Mouse (Mus musculus): ENCODE measurements at regions not wholly inside any gene's neighbourhood (a gene's known extent, or its start where the extent isn't known, plus 50 kb on each side); places are given as distances from the start of the nearest gene placed in this dataset.

DNA sequence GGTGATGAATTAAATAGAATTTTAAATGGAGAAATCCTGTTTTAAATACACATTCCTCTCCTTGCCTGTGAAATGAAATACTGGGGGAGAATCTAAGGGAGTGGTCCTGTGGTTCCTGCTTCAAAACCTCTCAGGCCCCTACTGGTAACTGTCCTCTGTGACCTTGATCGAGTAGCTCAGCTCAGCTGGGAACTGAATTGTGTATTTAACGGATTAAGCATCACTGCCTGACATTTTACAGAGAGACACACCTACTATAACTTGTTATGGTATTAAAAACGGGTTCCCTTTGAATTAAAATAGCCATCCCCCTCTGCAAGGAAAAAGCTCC is 203.2 kb upstream of the Chl1 start:
- no peak for TF ChIP-seq POLR2A (IDR thresholded peaks at IDR 0.05; ENCODE audit: borderline replicate concordance, extremely low read depth, insufficient read depth, insufficient read length, poor library complexity, severe bottlenecking)
- TF ChIP-seq CTCF (IDR thresholded peaks at IDR 0.05; ENCODE audit: borderline replicate concordance, extremely low read depth, insufficient read depth, insufficient read length) = no peak
